Mouse (Mus musculus) brown adipose tissue, adult 24 weeks (tissue): ENCODE data around the gene Gm49486. TPM values are rescaled to one million over a fixed set of nuclear protein-coding genes. Genes with fewer than 3 reads are reported as not detected.

Experiments used
- H3K27ac ChIP-seq: fragments of 200-500 bp; replicated peaks from 2 replicates; pipeline ENCODE4 v1.5.1; 2012; ENCODE audit warnings: low read depth, mild to moderate bottlenecking, low read length
- H3K4me1 ChIP-seq: fragments of 200-500 bp; 2 replicates; pipeline ENCODE4 v1.6.1; 2012; ENCODE audit warnings: low read length, mixed read lengths; ENCODE audit not compliant: control insufficient read depth, insufficient read depth, insufficient read length
- H3K4me3 ChIP-seq: fragments of 200-500 bp; 2 replicates; pipeline ENCODE4 v1.5.1; 2012; ENCODE audit warnings: low read depth, mild to moderate bottlenecking, low read length, moderate library complexity; ENCODE audit not compliant: insufficient read depth
- polyA plus RNA-seq: library from polyadenylated mRNA; stranded (reverse); fragments of >200 nt; gene quantifications from 2 replicates; pipeline ENCODE4 v1.2.4, GENCODE M21; 2012; ENCODE audit not compliant: missing spikeins, insufficient read depth, insufficient read length

Gm49486 gene
- polyA plus RNA-seq, 1 experiment = 1.2 TPM

- H3K4me3 ChIP-seq = peak overlapping the region; percentile 51; the same call in 1 of the 2 replicates
- H3K4me1 ChIP-seq = no peaks in the 10 kb centered on the region
- H3K27ac ChIP-seq = no peak overlapping the region
Measured at GRCm38 (mm10) chr15:79271124-79271746, 42.0 kb downstream of the Gm49486 start.

GRCm38 (mm10) chr15:79273020-79273419 is 43.8 kb downstream of the Gm49486 start:
- H3K4me1 ChIP-seq = no peaks in the 10 kb centered on the region
- no peak overlapping the region for H3K4me3 ChIP-seq
- no peak overlapping the region for H3K27ac ChIP-seq

GRCm38 (mm10) chr15:79277728-79278127 is 48.5 kb downstream of the Gm49486 start:
- no peaks in the 10 kb centered on the region for H3K4me1 ChIP-seq
- H3K4me3 ChIP-seq = no peak overlapping the region
- H3K27ac ChIP-seq = no peak overlapping the region

- H3K27ac ChIP-seq = no peak overlapping the region
- no peaks in the 10 kb centered on the region for H3K4me1 ChIP-seq
- H3K4me3 ChIP-seq = no peak overlapping the region
Measured at GRCm38 (mm10) chr15:79280209-79280608, 51.0 kb downstream of the Gm49486 start.

DNA sequence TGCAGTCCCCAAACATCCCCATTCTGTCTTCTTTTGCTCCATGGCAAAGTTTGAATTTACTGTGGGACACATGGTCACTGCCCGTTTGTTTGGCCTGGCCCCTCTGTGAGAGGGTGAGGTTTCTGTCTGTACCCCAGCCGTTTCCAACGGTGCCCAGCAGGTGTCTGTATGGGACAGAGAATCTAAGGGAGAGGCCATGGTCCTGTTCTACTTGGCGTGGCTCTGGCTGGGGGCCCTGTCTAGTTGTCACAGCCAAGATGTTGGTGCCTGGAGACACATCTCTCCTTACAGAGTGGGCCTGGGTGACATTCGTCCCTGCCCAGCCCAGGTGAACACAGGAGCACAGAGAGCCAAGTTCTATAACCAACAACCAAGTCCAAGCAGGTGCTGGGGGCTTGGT is 51.7 kb downstream of the Gm49486 start:
- H3K4me3 ChIP-seq = no peak overlapping the region

DNA sequence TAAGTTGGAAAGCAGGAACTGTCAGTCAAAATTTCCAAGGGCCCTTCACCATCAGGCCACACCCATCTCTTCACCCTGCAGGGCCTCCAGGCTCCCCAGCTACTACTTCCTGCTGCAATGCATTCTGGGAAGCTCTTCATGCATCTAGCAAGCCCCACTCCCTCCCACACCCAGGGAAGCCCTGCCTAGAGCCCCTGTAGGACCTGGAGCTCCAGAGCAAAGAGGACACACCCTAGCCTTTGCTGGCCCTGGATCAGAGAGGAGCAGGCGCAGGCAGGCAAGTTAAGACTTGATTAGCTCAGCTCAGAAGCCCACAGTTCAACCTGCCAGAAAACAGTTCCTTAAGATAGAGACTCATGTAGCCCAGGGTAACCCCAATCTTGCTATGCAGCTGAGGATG is 52.2 kb downstream of the Gm49486 start:
- no peak overlapping the region for H3K4me3 ChIP-seq
- no peaks in the 10 kb centered on the region for H3K4me1 ChIP-seq
- no peak overlapping the region for H3K27ac ChIP-seq

More for the DNA sequence above, 51.7 kb downstream of the Gm49486 start:
- no peaks in the 10 kb centered on the region for H3K4me1 ChIP-seq
- no peak overlapping the region for H3K27ac ChIP-seq

DNA sequence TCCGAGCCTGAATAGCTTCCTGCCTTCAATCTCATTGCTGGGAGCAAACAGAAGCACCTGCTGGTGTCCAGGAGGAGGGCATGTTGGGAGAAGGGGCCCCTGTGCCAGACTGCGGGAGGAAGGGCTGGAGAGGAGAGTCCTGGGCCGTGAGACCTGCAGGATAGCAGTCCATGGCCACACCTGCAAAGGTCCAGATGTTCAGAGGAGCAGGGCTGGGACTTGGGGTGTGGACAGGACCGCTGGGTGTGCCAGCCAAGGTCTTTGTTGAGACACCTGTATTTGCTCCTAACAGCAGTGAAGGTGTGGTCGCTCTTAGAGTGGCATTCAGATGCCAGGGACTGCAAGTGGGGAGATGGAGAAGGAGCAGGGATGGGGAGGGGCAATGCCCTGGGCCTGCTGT is 53.2 kb downstream of the Gm49486 start:
- Histone ChIP-seq H3K4me1 (no peaks in the 10 kb centered on the region), H3K27ac (no peak overlapping the region), H3K4me3 (no peak overlapping the region)

- H3K4me3 ChIP-seq = no peak overlapping the region
- H3K27ac ChIP-seq = no peak overlapping the region
- no peaks in the 10 kb centered on the region for H3K4me1 ChIP-seq
Measured at GRCm38 (mm10) chr15:79283371-79283770, 54.2 kb downstream of the Gm49486 start.

GRCm38 (mm10) chr15:79285399-79285798 is 56.2 kb downstream of the Gm49486 start, which contains the start of gene Baiap2l2:
Baiap2l2 (minus strand) TSS chr15:79285537.
- H3K4me1 ChIP-seq = no peaks in the 10 kb centered on the region
- H3K27ac ChIP-seq = no peak within 1 kb of the TSS
- no peak within 1 kb of the TSS for H3K4me3 ChIP-seq

- H3K27ac ChIP-seq = no peak overlapping the region
Measured at GRCm38 (mm10) chr15:79286141-79286540, 57.0 kb downstream of the Gm49486 start.

DNA sequence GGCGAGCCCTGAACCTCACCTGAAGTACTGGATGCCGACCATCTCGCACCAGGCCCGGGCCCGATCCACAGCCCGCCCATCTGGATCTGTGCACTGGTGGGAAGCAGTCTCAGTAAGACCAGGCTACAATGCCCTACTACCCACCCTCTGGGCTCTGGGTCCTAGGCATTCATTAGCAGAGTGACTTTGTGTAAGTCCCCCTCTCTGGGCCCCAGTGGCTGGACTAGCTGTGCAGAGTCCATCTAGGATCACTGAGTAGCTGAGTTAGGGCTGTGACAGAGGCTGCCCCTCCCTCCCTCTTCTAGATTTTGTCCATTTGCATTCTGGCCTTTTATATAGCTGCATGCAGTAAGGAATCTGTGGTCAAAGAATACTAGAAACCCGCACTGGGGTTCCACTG is 57.9 kb downstream of the Gm49486 start:
- no peaks in the 10 kb centered on the region for H3K4me1 ChIP-seq
- no peak overlapping the region for H3K27ac ChIP-seq
- H3K4me3 ChIP-seq = no peak overlapping the region

More at GRCm38 (mm10) chr15:79286141-79286540, 57.0 kb downstream of the Gm49486 start:
- no peak overlapping the region for H3K4me3 ChIP-seq
- no peaks in the 10 kb centered on the region for H3K4me1 ChIP-seq

- no peak overlapping the region for H3K27ac ChIP-seq
- no peak overlapping the region for H3K4me3 ChIP-seq
- H3K4me1 ChIP-seq = no peaks in the 10 kb centered on the region
Measured at GRCm38 (mm10) chr15:79288387-79288786, 59.2 kb downstream of the Gm49486 start.

DNA sequence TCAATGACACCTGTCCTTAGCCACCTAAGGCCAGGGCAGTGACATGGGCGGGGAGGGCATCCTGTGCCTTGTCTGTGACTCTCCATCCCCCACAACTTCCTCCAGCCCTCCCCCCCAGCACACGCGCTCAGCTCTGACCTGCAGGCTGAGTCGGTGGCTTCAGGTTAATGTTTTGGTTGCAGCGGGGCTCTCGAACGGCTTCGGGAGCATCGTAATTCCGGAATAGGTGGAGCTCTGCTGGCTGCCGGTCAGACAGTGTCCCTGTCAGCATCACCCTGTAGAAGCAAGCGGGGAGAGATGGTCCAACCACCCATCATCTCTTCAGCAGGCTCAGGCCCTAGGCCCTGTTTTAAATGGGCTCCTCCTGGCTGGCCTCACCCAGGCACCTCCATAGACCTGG is 60.2 kb downstream of the Gm49486 start:
- H3K4me1 ChIP-seq = no peaks in the 10 kb centered on the region
- H3K27ac ChIP-seq = no peak overlapping the region
- H3K4me3 ChIP-seq = no peak overlapping the region

DNA sequence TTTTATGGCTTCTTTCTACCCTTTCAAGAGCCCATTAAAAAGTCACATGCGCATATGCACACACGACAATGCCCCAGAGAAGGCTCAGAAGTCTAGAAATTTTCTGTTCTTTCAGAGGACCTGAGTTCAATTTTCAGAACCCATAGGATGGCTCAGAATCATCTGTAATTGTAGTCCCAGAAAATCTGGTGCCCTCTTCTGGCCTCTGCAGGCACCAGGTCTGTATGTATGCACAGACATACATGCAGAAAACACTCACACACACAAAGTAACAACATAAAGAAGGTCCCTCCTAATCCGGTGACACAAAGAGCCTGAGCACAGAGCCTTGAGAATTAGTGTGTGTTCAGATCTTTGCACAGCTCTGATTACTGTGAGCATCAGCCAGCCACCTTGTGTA is 61.1 kb downstream of the Gm49486 start:
- no peak overlapping the region for H3K4me3 ChIP-seq
- H3K27ac ChIP-seq = no peak overlapping the region

DNA sequence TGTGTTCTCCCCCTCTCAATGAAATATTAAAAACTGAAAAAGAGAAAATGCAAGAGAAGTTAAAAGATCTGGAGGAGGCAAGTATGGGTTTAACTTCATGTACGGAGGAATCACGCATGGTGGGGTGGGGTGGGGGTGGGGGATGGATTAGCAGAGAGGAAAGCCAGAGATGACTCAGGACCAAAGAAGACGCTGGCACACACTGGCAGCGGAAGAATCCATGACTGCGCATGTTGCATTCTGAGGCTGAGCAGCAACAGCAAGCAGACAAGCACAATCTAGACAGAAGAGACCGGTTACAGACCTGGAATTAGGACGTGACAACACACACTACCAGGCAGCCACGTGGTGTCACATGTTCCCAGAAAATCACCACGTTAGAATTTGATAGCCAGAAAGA is 63.6 kb downstream of the Gm49486 start:
- Histone ChIP-seq H3K4me1 (no peaks in the 10 kb centered on the region), H3K27ac (no peak overlapping the region), H3K4me3 (no peak overlapping the region)

More for the DNA sequence above, 61.1 kb downstream of the Gm49486 start:
- no peaks in the 10 kb centered on the region for H3K4me1 ChIP-seq

- H3K4me1 ChIP-seq = no peaks in the 10 kb centered on the region
- H3K27ac ChIP-seq = no peak overlapping the region
Measured at GRCm38 (mm10) chr15:79298553-79298952, 69.4 kb downstream of the Gm49486 start.

More at GRCm38 (mm10) chr15:79298553-79298952, 69.4 kb downstream of the Gm49486 start:
- no peak overlapping the region for H3K4me3 ChIP-seq
